Mouse (Mus musculus) spleen, postnatal 10 days (tissue): Measurements from ENCODE around the gene Zmym6.
"Not testable (repeated sequence)": the region's sequence is repeated elsewhere in the genome, so short reads cannot be mapped to it uniquely, and the experiment has no call there.

ENCODE experiments used
- DNase-seq, 2 experiments: peaks; one replicate each; pipeline ENCODE4 v3.0.0; 2021 to 2022; ENCODE audit warnings: low spot score in 2 of 2

Gene Zmym6

DNA sequence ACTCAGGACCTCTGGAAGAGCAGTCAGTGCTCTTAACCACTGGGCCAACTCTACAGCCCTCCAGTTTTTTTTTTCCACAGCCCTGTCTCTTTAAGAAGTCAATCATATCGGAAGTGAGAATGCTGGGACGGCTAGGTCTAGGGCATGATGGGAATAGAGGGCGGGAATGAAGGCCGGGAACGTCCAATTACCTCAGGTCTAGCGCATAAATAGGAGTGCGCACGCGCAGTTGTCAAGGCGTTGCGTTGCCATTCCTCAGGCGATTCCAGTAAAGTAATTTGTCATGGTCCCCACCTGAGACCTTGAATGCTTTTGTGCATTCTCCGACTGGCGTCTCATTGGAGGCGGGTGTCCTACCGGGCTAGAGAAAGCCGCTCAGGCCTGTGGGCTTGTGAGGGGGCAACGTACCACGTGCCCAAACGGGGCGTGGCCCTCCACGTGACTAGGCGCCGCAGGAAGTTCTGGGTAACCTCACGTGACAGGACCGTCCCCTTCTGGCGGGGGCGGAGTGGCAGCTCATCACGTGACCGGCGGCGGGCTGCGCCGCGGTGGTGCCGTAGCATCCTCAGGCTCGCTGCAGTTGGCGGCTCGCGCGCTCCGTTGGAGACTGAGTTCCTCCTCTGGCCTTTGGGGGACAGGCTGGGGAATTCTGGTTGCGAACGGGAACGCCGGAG, at the start of gene Zmym6:
Gene Zmym6 (plus strand): TSS at position 509 of the 674 bp plus-strand sequence.
- DNase-seq, result peak; percentile 84 to 94

- no peak for DNase-seq
Observed at GRCm38 (mm10) chr4:127037158-127037557, 40.0 kb upstream of the Zmym6 start.

DNA sequence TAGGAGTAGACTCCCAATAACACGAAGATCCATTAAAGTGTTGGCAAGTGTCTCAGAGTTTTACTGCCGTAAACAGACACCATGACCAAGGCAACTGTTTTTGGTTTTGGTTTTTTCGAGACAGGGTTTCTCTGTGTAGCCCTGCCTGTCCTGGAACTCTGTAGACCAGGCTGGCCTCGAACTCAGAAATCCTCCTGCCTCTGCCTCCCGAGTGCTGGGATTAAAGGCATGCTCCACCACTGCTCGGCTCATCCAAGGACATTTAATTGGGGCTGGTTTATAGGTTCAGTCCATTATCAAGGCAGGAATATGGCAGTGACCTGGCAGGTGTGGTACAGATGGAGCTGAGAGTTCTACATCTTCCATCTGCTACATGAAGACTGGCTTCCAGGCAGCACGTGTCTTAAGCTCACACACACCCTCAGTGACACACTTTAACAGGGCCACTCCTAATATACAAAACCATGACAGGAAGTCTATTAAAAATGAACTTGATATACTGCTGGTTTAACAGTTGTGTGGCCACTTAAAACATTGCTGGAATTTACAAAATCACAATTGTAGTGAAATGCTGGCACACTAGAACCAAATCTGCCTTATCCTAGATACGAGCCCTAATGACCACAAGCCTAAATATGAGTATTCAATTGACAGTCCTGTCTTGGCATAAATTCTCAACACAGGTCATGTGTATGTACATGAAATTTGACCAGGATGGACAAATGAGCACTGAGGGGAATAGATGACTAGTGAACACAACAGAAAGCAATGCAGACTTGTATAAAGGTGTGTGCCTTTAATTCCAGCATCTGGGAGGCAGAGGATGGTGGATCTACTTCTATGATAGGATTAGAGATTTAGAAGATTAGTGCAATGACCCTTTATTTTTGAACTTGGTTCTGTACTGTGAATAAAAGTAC, 39.0 kb upstream of the Zmym6 start:
- no peak for DNase-seq

DNA sequence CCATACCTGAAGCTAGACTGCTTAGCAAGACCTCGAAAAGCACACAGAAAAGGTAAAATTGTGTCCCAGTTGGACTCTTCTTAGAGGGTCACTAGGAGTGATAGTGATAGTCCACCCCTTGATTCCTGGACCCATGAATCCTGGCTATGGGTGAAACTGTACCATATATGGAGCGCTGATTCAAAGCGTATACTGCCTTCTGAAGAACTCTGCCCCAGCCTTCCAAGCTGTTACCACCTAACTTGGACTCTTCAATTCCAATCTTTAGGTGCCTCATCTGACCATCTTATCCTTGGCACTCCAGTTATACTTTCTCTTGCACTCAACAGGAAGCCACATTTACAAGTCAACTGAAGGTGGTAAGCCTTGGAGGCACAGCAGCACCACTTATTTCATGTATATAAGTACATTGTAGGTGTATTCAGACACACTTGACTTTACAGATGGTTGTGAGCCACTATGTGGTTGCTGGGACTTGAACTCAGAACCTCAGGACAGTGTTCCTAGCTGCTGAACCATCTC, 38.3 kb upstream of the Zmym6 start:
- no peak for DNase-seq

GRCm38 (mm10) chr4:127039871-127040483, 37.2 kb upstream of the Zmym6 start:
- no peak for DNase-seq

- DNase-seq, result no peak
Observed at GRCm38 (mm10) chr4:127043540-127043939, 33.6 kb upstream of the Zmym6 start.

DNA sequence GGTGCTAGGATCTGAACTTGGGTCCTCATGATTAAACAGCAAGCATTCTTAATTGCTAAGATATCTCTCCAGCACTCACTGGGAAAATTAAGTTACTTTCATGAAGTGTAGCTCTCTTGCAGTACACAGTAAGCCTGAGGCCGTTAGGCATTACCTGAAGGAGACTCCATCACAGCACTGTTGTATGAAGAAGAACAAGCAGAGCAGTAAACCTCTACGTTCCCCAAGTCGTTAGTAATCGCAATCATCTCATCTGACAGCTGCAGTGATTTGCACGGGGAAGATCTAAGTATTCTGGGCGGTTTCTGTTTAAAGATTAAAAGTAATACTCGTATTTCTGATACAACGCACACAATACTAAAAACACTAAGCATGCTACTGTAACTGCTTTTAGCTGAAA, 26.1 kb upstream of the Zmym6 start:
- no peak for DNase-seq

DNA sequence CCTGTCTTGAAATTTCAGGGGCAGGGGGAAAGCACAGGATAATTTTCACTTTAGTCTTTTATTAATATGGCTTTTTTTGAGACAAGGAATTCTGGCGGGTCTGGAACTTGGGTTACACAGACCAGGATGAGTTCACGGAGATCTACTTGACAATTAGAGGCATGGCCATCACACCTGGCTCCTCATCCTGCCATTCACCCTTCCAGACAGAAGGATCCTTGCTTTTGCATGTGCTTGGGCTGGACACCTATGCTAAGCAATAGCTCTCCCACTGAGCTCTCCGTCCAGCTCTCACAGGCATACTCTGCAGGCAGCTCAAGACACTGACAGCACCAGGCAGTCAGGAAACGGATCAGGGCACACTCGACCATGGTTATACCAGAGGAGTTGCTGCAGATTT, 24.1 kb upstream of the Zmym6 start:
- DNase-seq, result no peak

DNA sequence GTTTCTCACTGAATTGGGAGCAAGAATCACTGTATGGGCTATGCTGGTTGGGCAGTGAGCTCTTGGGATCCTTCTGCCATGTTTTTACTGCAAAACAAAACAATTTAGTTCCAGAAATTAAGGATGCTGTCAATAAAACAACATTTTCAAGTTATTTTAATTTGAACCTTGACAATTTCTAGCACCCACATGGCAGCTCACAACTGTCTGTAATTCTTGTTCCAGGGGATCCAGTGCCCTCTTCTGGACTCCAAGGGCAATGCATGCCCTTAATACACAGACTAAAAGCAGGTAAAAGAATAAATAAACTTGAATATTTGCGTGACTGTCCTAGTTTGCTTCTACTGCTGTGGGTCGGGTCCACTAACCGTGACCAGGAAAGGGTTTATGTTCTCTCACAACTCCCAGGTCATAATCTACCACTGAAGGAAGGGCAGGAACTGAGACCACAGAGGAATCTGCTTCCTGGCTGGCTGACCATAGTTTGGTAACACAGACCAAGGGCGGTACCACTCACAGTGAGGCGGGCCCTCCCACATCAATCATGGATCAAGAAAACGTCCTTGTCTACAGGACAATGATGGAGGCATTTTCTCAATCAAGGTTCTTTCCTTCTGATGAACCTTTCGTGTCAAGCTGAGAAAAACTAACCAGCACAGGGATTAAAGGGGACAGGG, 22.5 kb upstream of the Zmym6 start:
- DNase-seq, result no peak

DNA sequence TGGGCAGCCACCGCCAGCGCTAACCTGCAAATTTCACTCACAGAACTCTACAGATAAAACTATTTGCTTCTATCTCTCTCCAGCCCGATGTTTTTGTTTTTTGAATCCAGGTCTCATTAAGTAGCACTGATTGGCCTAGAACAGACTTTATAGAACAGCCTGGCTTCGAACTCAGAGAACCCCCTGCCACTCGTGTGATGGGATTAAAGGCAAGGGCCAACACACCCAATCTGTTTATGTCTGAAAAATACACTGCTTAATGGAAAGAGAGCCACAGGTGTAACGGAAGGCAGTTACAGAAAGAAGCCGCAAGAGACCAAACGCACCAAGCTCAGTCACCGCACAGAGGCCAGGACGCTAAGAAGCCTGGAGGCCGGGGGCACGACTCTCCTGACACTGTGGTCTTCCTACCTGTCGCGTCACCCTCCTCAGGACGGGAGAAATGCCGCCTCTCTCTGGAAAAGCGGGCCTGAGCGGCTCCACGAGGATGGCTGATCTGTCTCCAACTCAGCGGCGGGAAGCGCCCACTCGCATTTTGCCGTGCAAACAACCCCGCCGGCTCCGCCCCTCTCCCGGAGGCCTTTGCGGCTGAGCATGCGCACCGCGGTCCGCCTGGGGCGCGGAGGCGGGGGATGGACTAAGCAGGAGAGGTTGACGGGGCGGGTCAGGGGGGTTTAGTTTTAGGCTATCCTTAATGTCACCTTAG, 16.4 kb upstream of the Zmym6 start, which contains the start of gene Zmym1:
Gene Zmym1 (minus strand): TSS at position 568 of the 706 bp plus-strand sequence.
- peak; percentile 87 to 96 for DNase-seq

DNA sequence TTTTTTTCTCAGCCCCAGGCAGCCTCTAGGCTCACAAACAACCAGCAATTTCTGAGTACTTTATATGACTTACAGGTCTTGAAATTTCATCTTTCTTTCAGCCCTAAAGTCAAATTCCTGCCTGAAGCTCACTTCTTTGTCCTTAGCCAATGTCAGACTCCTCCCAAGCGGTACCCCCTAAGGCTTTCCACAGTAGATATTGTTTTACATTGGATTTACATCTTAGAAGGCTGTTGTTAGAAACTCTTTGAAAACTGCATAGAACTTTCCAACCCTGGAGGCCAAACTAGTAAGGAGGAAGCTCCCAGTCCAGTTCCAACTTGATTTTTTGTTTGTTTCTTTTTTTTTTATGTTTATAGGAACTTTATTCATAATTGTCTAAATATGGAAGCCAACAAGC, 13.1 kb upstream of the Zmym6 start:
- DNase-seq, result no peak

- DNase-seq, result no peak
Observed at GRCm38 (mm10) chr4:127074915-127075314, 2.3 kb upstream of the Zmym6 start.

DNA sequence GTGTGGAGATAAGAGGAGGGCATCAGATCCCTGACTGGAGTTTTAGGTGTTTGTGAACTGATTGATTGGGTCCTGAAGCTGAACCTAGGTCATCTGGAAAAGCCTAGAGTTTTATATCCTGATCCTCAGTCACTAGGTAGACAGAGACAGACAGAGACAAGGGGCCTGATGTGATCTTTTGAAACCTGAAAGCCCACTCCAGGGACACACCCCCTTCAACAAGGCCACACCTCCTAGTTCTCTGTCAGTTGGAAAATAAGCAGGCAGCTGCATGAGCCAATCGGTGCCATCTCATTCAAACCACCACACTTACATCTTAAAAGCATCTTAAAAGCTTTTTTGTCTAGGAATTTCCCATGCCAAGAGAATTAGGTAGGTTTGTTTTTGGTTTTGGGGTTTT, 3.6 kb downstream of the Zmym6 start:
- DNase-seq, result no peak

- no peak for DNase-seq
Observed at GRCm38 (mm10) chr4:127083131-127083530, 5.9 kb downstream of the Zmym6 start.

GRCm38 (mm10) chr4:127085761-127086160, 8.6 kb downstream of the Zmym6 start:
- DNase-seq, result no peak

- no peak for DNase-seq
Observed at GRCm38 (mm10) chr4:127091188-127091587, 14.0 kb downstream of the Zmym6 start.

- DNase-seq, result no peak
Observed at GRCm38 (mm10) chr4:127095090-127095489, 17.9 kb downstream of the Zmym6 start.

DNA sequence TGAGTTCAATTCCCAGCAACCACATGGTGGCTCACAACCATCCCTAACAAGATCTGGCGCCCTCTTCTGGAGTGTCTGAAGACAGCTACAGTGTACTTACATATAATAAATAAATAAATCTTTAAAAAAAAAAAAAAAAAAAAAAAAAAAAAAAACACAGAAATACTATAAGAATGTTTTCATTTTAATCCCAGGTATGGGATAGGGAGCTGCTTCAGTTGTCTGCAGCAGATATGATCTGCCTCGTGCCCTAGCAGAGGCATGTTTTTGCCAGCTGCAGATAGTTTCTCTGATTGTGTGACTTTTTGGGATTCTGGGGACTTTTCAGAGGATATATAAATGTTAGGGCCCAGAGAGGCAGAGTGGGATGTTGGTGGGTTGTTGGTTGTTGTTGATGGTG, 22.4 kb downstream of the Zmym6 start:
- not testable (repeated sequence) for DNase-seq

DNA sequence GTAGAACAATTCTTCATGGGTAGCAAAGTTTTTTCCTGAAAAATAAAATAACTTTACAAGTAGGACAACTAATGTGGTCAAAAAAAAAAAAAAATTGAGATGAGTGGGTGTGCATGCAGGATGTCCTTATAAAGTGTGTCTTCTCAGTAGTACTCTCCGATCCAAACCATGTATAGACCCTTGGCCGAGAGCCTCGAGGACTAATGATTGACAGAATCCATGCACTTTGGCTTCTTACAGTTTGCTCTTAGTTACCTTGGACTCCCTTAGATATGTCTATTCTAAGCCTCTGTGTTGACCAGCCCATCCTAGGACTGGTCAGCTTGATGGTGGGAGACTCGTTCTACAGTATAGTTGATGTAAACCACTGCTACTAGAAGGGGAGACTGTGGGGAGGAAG, 30.4 kb downstream of the Zmym6 start:
- no peak for DNase-seq

GRCm38 (mm10) chr4:127110570-127110969, 33.4 kb downstream of the Zmym6 start:
- no peak for DNase-seq

- DNase-seq, result no peak
Observed at GRCm38 (mm10) chr4:127123391-127123790, 46.2 kb downstream of the Zmym6 start, which contains the start of gene Tmem35b. TSS of gene Tmem35b (plus strand) at chr4:127123691.
